Comparison of ENCODE assay signal across 8 mouse cellular contexts in the genomic region with DNA sequence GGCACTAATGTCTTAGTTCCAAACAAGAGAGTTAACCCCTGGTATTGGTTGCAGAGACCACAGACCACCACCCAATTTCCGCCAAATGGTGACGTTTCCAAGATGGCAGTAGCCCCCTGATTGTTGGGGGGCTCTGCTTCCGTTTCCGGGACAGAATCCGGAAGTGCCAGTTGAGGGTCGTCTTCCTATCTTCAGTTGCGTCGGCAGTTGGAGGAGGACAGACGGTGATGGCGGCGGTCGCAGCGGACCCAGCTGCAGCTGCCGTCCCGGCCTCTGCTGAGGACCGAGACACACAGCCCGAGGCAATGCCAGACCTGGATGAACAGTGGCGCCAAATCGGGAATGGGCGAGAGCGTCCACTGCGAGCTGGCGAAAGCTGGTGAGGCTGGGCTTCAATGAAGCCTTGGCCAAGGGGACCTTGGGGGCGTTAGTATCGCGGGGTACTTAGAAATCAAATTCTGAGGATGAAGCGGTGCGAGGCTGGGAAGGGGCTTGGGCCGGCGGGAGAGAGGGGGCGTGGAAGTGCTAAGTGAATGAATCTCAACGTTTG. TPM values are rescaled to one million over a fixed set of nuclear protein-coding genes. Genes with fewer than 3 reads are reported as not detected.
A peak's percentile ranks its signal among the peaks of the same experiment; 100 is the strongest.
DNase-seq lines count a peak whose midpoint lies in the region; ATAC-seq and TF ChIP-seq lines count a peak whose summit lies in the region.

Gene Usp11, plus strand, starts transcription at position 166 of the 550 bp plus-strand sequence.

- 17% methylated on average over 32 of the region's 32 CpGs for WGBS in embryonic facial prominence, embryonic 10.5 days
- 12% methylated on average over 32 of the region's 32 CpGs for WGBS in heart, embryonic 16.5 days

- H3K27ac ChIP-seq in embryonic facial prominence, embryonic 10.5 days (replicated peaks), result peak within 1 kb of the TSS; percentile 88
- H3K27ac ChIP-seq in heart, embryonic 16.5 days (ENCODE audit: low read length), result peak within 1 kb of the TSS; percentile 94

- no peaks in the 10 kb centered on the region for H3K4me1 ChIP-seq in embryonic facial prominence, embryonic 10.5 days
- 0 out of 2 replicates have a peak, but pooled peaks cover 3% of the 10 kb centered on the region for H3K4me1 ChIP-seq in heart, embryonic 16.5 days (ENCODE audit: control insufficient read depth, insufficient read depth, low read length)

- CTCF ChIA-PET in Patski (lab: Charles Lee), result no interaction called here

- POLR2A ChIA-PET in Patski (lab: Charles Lee), result interaction anchor here (2.5 kb wide), 1 partner anchor 12 kb away, joined by 11 read pairs; no protein-coding TSS in a partner anchor

- H3K9me3 ChIP-seq in embryonic facial prominence, embryonic 10.5 days, result no peaks in the 10 kb centered on the region
- no peaks in the 10 kb centered on the region for H3K9me3 ChIP-seq in heart, embryonic 16.5 days (replicated peaks; ENCODE audit: control insufficient read depth, low read length)

- peak; percentile 4 to 18 for DNase-seq in CD8-positive naive resting alpha-beta T cell, adult 2 months (ENCODE audit: low read depth in 2 of 2, low spot score in 2 of 2)
- no peak for DNase-seq in Patski (ENCODE audit: low read depth, low spot score)
- DNase-seq in embryonic facial prominence, embryonic 10.5 days (ENCODE audit: low spot score), result peak; percentile 79
- peak; percentile 42 for DNase-seq in layer of hippocampus, adult 9-11 months
- peak; percentile 24 for DNase-seq in lung, postnatal 10 days
- peak; percentile 15 to 35 for DNase-seq in right cerebral cortex, adult 2 months (ENCODE audit: low spot score in 2 of 2)
- no peak for DNase-seq in adipocyte (ENCODE audit: low spot score)

- peak within 1 kb of the TSS; percentile 67 for H3K4me3 ChIP-seq in embryonic facial prominence, embryonic 10.5 days
- H3K4me3 ChIP-seq in heart, embryonic 16.5 days (ENCODE audit: low read length), result peak within 1 kb of the TSS; percentile 67

- no peak for TF ChIP-seq CTCF in Patski (IDR thresholded peaks at IDR 0.05)

- in situ Hi-C loops in Patski (cut with MboI; ENCODE audit: low pct_unique_long_range_greater_than_20kb), result no loop called here

- peak; percentile 16 for ATAC-seq in Patski
- ATAC-seq in heart, embryonic 16.5 days (replicated peaks; ENCODE audit: extremely low read depth, insufficient read depth, low FRiP score), result peak; percentile 35

- H3K4me2 ChIP-seq in heart, embryonic 16.5 days (ENCODE audit: low read depth, low read length), result peak within 1 kb of the TSS; percentile 62

- peaks cover 7% of the 10 kb centered on the region for H3K27me3 ChIP-seq in Patski
- no peaks in the 10 kb centered on the region for H3K27me3 ChIP-seq in embryonic facial prominence, embryonic 10.5 days (replicated peaks; ENCODE audit: low read depth, poor library complexity, severe bottlenecking)
- no peaks in the 10 kb centered on the region for H3K27me3 ChIP-seq in heart, embryonic 16.5 days (ENCODE audit: control insufficient read depth, insufficient read depth, low read length)

- peak within 1 kb of the TSS; percentile 83 for H3K9ac ChIP-seq in heart, embryonic 16.5 days (ENCODE audit: low read length)

- peaks cover 11% of the 10 kb centered on the region for H3K36me3 ChIP-seq in embryonic facial prominence, embryonic 10.5 days (replicated peaks)
- peaks cover 1% of the 10 kb centered on the region; the same call in 1 of the 2 replicates for H3K36me3 ChIP-seq in heart, embryonic 16.5 days (ENCODE audit: control insufficient read depth, insufficient read depth)

RNA-seq across cellular contexts. Expression of gene Usp11, which starts in this region (rescaled TPM):
- polyA plus RNA-seq in Patski (2021), result 42.7 TPM
- polyA plus RNA-seq in embryonic facial prominence, embryonic 10.5 days (2016; fragmentation: Nextera tagmentation; extraction: Ambion mirVana), result 59.8 and 60.1 TPM in 2 replicates
- polyA plus RNA-seq in heart, embryonic 16.5 days (2015; fragmentation: Nextera tagmentation; extraction: Ambion mirVana), result 35.0 and 35.2 TPM in 2 replicates

Comparison
In these comparisons a context has a peak if more than half of its experiments do, and no peak if none do; other contexts are left out.
1. DNase-seq: peak in CD8-positive naive resting alpha-beta T cell, adult 2 months (2 of 2), embryonic facial prominence, embryonic 10.5 days (single experiment), layer of hippocampus, adult 9-11 months (single experiment), lung, postnatal 10 days (single experiment) and right cerebral cortex, adult 2 months (2 of 2); none in Patski (single experiment) and adipocyte (single experiment).